Mouse (Mus musculus) T-cell, adult 2 months (primary cell): Measurements from ENCODE around the gene Aoc1.
"Not testable (repeated sequence)": the region's sequence is repeated elsewhere in the genome, so short reads cannot be mapped to it uniquely, and the experiment has no call there.

Source experiments
- DNase-seq: peaks from one replicate; pipeline ENCODE4 v3.0.0; 2022; ENCODE audit warnings: low spot score

Gene Aoc1

DNA sequence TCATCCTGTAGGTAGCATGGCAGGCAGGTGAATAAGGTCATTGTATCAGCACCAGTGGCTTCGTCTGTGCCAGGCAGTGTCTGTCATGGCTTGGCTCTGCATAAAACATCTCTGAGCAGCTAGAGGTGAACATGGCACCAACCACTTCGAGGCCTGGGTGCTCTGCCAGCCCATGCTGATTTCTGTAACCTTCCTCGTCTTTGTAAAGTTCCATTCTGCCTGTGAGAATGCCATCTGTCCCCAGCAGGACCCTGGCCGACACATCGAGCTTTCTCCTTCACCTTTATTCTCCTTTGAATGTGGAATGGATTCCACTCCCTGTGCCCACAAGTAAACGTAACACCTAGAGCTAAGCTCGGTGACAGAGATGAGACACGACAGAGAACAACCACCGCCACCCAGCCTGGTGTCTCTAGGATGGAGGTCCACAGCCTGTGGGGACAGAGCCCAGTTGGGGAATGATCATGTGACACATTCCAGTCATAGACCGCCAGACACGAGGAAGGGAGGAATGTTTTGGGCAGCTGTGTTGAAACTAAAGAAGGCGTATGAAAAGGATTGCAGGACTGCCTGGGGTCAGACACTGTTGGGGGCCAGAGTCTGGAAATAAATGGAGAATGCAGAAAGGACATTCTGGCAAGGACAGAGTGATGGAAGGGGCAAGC lies 10.9 kb upstream of the Aoc1 start:
- DNase-seq = no peak

DNA sequence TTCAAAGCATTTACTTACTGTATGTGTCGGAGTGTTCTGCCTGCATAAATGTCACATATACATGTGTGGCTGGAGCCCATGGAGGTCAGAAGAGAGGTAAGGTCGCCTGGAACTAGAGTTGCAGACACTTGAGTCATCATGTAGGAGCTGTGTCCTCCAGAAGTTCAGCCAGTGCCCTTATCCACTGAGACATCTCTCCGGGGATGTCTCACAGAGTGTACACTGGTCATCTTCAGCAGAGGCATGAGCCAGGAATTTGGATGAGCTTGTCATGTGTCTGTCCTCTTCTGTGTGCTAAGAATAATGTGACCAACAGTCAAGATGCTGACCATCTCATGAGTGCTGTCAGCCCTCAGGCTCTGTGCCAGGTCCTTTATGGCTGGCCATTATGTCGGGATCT lies 9.9 kb upstream of the Aoc1 start:
- no peak for DNase-seq

DNA sequence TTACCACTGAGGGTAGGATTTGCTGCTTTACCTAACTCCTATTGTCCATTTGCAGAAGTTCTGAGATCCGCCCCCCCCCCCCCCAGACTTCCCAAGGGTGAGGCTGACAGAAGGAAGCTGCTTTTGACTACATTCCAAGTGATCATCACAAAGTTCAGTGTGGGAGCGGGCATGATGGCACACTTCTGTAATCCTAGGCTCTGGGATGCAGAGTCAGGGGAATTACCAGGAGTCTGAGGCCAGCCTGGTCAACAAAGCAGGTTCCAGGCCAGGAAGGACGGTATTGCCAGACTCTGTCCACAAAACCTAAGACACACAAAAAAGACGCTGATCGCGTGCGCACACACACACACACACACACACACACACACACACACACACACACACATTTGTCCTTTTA lies 9.2 kb upstream of the Aoc1 start:
- no peak for DNase-seq

DNA sequence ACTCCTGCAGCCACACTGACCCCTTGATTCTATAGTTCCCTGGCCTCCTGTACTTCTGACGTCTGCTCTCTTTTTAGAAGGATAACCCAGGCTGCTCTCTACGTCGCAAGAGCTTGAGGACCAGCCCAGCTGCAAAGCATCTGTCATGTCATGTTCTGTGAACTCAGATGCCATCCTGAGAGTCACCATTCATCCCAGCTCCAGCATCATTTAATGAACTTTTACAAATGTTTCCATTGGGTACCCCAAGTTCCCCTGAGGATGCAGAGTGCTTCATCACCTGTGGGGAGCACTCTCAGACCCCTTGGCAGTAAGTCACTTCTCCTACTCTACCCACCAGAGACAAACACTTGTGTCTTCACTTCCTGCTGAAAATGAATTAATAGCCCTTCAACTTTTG lies 8.5 kb upstream of the Aoc1 start:
- DNase-seq = no peak

DNA sequence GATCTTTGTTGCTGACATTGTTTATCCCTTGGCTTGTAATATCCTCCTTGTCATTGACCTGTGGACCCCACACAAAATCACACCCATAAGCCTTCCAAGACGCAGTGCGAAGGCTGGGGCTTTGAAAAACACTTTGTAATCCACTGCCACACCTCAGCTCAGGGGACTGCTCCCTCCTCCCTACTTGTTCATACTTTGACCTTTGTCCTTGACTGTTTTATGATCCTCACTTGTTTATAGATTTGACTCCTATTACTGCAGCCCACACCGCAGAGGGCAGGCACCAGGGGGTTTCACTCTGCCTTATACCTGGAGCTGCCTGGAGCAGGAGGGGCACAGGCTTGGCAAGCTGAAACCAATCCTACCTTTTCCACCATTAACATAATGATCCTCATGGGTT lies 8.0 kb upstream of the Aoc1 start:
- DNase-seq = no peak

DNA sequence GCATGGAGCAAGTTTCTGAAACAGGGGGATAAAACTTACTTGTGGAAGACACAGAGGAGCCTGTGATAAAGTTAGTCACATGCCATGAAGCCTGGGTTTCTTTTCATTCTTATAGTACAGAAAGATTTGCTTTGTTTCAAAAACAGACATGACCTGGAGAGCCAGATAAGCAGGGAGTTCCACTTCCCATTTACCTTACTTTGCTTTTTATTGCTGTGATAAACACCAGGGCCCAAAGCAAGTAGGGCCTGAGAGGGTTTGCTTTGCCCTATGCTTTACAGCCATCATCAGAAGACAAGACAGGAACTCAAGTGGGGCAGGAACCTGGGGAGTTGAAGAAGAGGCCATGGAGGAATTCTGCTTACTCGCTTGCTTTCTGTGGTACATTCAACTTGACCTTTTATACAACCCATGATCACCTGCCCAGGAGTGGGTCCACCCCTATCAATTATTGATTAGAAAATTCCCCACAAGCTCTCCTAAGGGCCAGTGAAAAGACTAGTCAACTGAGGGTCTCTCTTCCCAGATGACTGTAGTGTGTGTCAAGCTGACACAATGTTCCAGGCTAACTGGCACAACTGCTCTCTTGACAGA lies 7.4 kb upstream of the Aoc1 start:
- no peak for DNase-seq

DNA sequence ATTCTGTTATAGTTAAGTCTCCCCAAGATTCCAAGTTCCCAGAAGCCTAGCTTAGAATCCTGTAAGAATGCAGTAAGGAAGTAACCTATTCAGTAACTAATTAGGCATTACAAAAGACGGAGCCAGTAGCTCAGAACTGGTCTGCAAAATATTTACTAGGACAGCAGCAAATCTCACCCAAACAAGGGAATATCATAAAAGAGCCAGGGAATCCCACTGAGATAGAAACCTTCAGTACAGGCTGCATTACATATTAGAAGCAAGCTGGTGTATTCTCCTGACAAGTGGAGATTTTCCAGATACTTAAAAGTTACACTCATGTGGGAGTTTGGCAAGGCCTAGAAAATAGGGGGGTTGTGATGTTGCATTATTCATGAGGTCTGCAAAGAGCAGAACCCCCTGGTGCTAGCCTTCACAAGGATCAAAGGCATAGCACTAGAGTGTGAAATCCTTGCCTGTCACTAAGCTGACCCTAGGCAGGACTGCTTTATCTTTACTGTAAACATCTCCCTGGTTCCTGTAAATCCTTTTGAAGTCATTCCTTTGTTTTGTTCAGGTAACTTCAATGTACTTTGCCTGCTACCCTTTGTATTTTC lies 6.2 kb upstream of the Aoc1 start:
- not testable (repeated sequence) for DNase-seq

DNA sequence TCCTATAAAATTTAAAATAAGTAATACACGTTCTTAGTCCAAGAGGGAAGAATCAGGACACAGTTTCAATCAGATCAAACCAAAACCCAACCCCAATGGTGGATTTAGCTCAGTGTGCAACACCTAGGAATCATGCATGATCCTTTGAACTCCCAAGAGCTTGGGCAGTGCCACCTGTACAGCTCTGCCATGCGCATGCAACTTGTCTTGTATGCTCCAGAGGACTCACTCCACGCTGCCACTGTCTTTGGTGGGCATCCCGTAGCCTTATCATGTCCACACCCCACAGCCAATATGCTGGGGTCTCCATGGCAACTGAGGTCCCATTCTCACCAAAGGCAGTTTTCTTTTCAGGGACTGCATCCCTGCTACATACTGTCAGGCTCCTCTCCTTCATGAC lies 5.5 kb upstream of the Aoc1 start:
- DNase-seq = no peak

DNA sequence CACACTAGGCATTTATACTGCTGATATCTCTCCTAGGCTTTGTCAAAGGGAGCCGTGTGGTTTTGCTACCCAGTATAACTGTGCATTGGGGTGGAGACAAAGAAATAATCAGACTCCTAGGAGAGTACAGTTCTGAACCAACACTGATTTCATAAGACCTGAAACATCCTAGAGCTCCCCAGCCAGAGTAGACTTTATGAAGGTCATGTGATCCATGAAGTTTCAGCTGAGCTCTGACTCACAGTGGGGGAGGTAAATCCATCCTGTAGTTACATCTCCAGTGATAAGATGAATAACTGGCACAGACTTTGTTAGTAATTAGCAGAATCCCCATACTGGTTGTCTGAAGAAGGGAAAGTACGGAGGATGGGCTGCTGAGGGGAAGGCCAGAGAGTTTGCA lies 2.9 kb upstream of the Aoc1 start:
- DNase-seq = no peak

DNA sequence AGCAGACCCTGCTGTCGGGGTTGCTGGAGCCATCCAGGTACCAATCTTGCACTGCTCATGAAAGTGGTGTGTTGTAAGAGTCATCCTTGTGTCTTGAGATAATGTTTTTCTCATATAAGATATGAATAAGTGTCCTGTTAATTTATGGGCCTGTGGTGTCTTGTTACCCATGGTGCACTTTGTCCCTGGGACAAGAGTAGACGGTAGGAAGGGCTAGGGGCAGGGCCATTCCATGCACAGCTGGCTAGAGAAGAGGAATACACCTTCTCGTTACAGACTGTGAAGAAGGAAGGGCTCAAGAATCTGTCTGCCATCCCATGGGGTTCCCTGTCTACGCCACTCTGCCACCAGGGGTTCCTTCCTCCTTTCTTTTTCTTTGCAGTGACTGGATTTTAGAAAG lies 1.9 kb downstream of the Aoc1 start:
- no peak for DNase-seq

DNA sequence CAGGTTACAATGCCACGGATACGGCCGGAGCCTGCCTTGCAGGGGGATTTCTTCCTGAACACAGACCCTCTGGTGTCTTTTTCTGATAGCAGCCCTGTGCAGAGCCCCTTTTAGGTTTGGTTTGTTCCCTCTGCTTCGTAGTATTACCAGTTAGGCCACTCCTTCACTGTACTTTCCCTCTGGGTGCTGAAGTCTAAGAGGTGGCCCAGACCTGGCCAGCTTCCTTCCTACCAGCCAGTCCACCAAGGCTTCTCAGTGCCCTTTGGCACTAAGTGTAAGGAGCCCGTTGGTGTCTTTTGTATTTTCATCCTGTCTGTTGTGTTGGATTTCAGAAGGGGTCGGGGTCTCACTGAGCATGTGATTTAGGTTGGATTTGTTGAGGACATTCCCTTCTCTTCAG lies 2.8 kb downstream of the Aoc1 start:
- no peak for DNase-seq

DNA sequence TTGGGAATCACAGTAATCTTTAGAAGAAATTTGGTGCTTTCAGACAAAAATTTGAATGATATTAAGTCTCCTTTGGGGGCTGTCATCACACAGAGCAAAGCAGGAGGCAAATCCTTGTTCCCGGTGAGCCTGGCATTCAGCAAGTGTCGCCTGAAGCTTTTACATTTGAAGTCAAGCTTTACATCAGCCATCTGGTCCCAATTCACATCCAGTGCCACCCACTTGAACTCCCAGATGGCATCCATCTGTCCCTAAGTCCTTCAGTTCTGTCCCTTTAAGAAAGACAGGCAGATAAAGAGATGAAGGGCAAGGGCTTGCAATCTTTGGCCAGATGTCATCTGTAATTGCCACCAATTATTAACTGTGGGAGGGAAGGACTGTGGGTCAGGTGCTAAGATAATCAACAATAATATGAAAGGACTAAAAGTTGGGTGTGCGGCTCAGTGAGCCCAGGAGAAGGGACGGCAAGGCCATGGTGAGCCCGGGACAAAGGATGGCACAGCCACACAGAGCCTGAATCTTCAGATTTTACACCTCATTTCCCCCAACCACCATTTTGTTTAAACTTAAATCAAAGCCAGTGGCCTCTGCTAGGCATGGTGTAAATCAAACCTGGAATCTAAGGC lies 3.9 kb downstream of the Aoc1 start:
- DNase-seq = no peak

DNA sequence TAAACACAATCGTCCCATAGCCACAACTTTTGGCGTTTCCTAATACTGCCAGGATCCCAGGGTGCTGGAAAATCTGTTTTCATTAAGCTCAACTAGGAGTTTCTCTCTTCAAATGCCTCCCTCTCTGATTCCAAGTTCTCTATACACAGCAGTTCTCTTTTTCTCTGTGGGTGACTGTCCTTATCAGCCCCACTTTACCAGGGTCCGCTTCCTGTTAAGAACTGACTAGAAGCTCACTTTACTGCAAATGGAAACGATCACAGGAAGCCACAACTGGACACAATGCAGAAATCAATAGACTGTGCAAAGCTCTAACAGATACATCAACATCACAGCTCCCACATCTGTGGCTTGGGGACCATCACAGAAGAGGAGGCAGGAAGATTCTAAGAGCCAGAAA lies 21.5 kb downstream of the Aoc1 start:
- DNase-seq = no peak

DNA sequence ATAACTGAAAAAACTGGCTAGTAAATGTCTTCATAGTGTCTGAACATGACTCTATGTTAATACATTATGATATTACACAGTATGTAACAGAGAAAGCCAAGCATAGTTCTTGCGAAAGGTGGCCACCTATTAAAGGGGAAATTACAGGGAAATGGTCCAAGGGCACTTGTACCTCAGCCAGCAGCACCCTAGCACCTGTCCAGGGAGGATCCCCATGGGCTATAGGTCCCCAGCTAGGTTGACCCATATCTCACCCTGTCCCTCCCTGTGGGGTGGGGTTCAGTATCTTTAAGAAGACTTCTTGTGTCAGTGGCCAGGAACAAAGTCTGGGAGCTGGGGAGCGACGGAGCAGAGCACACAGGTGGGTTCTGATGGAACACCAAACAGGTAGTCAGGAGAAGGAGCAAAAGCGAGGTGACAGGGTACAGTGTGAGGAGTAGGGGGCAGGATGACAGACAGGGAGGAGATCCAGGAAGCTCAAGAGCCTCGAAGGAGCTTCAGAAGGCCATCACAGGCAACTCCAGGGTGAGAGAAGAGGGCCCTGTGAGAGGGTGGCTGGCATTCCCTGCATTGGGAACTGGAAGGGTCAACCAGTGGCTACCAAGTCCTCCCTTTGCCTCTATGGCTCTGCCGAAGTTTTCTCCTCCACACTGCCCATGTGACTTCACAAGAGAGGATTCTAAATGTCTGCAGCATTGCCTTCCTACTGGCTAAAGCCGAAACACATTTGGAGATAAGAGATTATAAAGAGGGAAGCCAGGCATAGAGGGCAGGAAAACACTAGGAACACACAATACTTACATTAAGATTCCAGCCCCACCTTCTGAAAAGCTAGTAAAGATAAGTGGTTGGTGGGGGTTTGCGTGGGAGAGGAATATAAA lies 22.5 kb downstream of the Aoc1 start:
- DNase-seq = no peak

DNA sequence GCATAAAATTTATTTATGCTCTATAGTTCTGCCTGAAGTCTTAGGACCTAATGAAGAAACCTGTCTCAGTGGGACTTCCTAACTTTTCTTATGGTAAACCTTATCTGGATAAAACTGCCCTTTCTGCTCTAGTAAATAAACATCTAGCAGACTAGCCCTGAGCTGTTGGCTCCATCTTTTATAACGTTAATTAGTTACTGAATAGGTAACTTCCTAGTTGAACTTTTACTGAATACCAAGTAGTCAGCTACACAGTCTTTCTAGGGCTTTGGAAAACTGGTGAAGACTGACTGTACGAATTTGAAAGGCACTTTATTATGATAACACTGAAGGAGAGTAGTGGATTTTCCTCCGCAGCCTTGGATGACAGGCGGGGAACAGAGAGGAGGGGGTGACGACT lies 23.2 kb downstream of the Aoc1 start:
- no peak for DNase-seq

DNA sequence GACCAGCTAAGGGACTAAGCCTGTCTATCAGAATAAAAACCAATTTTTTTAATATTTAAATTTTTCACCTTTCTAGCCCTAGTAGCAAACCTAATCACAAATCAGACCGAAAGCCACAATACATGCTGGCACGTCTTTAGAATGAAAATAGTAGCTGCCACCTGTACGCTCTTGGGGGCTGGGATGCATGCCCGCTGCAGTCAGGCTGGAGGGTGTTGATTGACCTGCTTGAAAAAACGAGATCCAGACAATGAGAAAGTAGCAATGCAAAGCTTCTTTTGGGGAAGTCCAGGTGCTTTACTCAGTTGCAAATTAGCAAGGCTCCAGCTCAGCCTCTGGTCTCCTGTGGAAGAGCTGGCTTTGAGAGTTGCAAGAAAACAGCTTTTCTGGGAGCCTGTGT lies 24.3 kb downstream of the Aoc1 start:
- DNase-seq = no peak

DNA sequence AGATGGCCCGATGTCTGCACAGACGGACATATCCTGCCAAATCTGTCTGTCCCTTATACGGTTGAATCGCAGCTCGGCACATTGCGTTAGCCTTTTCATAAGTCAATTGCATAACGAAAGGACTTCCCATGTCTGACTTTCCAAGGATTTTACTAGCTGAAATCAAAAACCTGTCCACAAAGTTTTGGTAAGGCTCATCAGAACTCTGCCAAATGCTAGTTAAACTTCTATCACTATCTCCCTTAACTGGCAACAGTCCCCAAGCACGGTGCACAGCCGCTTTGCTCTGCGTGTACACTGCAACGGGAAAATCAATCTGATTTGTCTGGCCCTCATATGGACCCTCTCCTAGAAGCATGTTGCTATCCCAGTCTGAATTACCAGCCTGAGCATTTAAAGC lies 28.6 kb downstream of the Aoc1 start:
- DNase-seq = not testable (repeated sequence)

DNA sequence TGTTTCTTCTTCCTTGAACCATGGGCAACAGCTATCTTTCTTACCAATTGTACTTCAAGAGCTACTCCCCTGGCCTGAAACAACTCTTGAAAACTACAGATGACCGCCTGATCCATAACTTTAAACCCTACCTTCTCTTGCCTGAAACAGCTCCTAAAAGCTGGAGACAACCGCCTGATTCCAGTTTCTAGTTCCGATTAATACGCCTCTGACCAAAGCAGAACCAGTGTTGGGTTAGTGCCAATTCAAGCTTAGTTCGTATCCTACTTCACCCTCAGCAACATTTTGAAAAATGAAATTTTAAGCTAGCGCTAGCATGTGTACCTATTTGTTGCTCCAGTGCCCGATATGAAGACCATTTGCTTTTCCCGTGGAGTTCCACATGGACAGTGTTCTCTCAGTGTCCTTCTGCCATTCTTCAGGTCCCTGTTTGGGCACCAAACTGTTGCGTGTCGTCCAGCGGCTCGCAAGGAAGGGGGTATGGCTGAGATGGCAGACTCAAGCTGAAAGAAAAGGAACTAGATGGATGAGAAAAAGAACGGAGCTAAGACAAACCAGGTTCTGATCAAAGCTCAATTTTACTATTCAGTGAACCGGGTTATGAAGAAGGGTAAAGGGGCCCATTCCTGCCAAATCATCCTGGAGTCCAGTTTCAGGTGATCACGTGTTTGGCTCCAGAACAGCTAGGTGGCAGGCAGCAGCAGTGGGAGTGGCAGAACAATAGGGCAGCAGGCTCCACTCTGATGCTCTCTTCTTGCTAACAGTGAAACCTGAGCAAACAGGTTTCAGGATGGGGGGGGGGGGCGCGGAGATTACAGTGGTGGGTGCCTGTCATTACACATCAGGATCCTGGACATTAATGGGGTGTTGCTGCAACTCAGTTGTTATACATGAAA lies 30.1 kb downstream of the Aoc1 start:
- no peak for DNase-seq

DNA sequence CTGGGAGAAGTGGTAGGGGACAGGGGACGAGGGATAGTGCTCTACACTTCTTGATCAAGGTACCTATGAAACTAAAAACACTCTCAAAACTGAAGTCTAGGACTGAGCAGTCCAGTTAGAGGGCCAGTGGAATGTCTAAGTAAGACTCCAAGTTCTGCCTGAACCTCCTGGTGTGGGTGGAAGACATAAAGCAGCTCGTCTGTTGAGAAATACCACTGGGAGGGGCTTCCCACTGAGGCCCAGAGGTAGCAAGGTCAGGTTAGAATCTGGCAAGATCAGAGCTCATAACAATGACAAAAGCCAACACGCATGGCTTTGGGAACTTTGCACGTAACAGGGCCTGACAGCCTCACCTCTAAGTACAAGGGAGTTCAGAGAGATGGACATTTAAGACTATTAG lies 30.7 kb downstream of the Aoc1 start:
- DNase-seq = no peak

DNA sequence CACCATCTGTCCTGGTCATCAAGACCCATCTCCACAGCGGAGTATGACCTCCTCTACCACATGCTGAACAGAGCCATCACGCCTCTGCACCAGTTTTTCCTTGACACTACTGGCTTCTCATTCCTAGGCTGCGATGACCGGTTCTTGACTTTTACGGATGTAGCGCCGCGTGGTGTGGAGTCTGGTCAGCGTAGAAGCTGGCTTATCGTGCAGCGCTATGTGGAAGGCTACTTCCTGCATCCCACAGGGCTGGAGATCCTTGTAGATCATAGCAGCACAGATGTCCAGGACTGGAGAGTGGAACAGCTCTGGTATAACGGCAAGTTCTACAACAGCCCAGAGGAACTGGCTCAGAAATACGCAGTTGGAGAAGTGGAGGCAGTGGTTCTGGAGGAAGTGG lies 32.9 kb downstream of the Aoc1 start:
- no peak for DNase-seq

DNA sequence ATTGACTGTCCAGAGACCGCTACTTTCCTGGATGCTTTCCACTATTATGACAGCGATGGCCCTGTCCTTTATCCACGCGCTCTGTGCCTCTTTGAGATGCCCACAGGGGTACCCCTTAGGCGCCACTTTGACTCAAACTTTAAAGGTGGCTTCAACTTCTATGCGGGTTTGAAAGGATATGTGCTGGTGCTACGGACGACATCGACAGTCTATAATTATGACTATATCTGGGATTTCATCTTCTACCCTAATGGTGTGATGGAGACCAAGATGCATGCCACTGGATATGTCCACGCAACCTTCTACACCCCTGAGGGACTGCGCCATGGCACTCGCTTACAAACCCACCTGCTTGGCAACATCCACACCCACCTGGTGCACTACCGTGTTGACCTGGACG lies 33.7 kb downstream of the Aoc1 start:
- no peak for DNase-seq

DNA sequence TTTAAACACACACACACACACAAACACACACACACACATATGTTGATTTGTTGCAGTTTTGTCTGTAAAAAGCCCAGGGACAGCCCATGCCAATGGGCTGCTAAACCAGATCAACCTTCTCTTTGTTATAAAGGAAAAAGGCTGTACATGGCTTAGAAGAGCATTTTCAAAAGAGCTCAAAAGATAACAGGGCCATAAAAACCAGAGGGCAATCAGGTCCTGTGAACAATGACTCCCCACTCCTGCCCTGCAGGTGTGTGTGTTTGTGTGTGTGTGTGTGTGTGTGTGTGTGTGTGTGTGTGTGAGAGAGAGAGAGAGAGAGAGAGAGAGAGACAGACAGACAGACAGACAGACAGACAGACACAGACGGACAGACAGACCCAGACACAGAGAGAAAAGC lies 36.5 kb downstream of the Aoc1 start:
- DNase-seq = no peak
